Mouse (Mus musculus) layer of hippocampus, adult 2 months (tissue): ENCODE measurements around the gene Fam228a. TPM values are rescaled to one million over a fixed set of nuclear protein-coding genes. Genes with fewer than 3 reads are reported as not detected.
A peak's percentile ranks its signal among the peaks of the same experiment; 100 is the strongest.

Experiments
- DNase-seq, 2 experiments: peaks; one replicate each; pipeline ENCODE4 v3.0.0; 2022; ENCODE audit warnings: low spot score in 2 of 2
- H3K27ac ChIP-seq: fragments of 200-600 bp; 2 replicates; pipeline ENCODE4 v1.8.1; 2022
- H3K4me3 ChIP-seq: fragments of 200-600 bp; 2 replicates; pipeline ENCODE4 v1.8.1; 2022; ENCODE audit warnings: mild to moderate bottlenecking
- CTCF ChIP-seq: fragments of 200-600 bp; conservative IDR thresholded peaks from 2 replicates; pipeline ENCODE4 v1.8.1; 2022; ENCODE audit warnings: antibody characterized with exemption, mild to moderate bottlenecking, moderate library complexity
- total RNA-seq, 2 experiments: library from RNA; stranded (reverse); gene quantifications; 2 replicates each; pipeline ENCODE4 v1.2.3; 2021

The Fam228a gene
- total RNA-seq, 2 experiments from 2014 or later = 2.4 to 4.9 TPM

DNA sequence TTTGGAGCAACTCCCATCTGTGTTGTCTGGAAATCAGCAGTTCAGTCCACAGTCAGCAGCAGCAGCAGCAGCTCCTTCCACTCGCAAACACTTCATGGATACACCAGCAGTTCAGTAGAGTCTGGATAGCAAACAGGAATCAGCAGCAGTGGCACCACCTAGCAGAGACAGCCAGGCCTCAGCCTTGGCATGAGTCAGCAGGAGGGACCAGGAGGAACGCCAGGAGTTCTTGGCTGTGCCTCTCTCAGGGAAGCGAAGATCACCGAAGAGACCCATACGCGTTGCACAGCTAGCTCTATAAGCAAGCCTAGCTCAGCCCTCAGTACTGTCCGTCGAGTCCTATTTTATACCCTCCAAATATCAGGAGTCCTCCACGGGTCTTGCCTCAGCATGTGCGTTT lies 6.3 kb upstream of the Fam228a start:
- H3K27ac ChIP-seq = no peak overlapping the region
- no peak overlapping the region for H3K4me3 ChIP-seq
- DNase-seq = peak in 1 of 2 experiments; percentile 5
- no peak for TF ChIP-seq CTCF

DNA sequence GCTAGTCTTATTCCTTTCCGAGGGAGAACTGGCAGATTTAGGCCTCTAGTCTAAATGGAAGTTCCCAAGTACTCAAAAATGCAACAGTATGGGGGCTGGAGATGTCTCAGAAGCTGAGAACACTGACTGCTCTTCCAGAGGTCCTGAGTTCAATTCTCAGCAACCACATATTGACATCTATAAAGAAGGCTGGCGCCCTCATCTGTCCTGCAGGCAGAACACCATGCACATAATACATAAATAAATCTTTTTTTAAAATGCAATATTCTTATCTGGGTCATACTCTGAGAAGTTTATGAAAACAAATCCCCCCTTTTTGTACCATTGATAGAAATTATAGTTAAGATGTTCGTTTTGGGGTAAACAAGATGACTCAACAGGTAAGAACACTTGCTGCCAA lies 4.0 kb upstream of the Fam228a start:
- peak; percentile 59 for TF ChIP-seq CTCF
- DNase-seq = no peak
- H3K4me3 ChIP-seq = no peak overlapping the region

DNA sequence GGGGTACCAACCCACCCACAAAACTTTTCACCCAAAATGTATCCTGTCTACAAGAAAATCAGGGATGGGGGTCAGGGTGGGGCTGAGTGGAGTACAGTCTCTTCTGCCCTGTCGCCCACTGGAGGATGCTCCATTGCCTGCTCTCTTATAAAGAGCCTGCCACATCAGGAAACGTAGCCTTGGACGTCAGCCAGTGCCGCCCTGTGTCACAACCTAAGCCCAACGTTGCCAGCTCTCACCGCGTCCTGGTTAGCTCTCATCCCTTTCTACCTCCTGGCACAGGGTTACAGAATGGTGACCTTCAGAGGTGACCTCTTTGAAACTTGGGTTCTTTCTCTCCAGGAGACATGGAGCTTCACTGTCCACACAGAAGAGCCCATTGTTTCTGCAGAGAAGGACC lies 2.6 kb upstream of the Fam228a start:
- DNase-seq = no peak
- no peak overlapping the region for H3K4me3 ChIP-seq
- no peak for TF ChIP-seq CTCF
- no peak overlapping the region for H3K27ac ChIP-seq

More for the DNA sequence above, 4.0 kb upstream of the Fam228a start:
- H3K27ac ChIP-seq = no peak overlapping the region

DNA sequence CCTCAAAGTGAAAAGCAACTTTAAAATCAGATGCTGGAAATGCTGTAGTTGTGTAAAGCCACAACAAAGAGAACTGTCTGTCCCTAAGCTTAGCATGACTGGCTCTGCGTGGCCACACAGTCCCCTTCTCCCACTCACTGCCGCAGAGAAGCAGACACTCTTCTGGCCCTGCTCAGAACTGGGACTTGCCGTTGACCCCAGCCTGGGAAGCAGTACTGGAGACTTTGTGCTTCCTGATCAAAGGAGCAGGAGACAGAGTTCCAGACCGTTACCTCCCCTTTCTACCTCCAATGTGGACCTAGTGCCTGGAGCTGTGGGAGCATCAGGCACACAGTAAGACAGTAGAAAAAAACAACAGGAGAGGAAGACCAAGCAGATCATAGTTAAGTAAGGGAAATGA lies 5.9 kb downstream of the Fam228a start:
- no peak for DNase-seq
- no peak for TF ChIP-seq CTCF
- Histone ChIP-seq H3K27ac (no peak overlapping the region), H3K4me3 (no peak overlapping the region)

DNA sequence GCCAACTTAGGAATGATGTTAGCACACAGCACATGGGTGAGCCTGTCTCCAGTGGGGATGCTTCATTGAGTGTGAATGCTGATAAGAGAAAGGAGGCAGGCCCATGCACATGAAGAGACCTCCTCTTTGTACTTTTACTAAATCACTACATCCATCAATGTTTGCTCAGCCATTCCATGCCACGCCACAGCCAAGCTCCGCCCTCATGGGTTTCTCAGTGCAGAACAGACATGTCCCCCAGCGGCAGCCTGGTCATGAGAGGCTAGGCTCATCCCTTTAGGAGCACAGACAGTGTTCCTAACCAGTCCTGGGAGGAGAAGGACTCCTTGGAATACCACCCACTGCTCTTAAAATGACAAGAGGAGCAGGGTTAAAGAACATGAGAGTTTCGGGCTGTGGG lies 6.6 kb downstream of the Fam228a start:
- no peak for TF ChIP-seq CTCF
- Histone ChIP-seq H3K4me3 (no peak overlapping the region), H3K27ac (no peak overlapping the region)
- no peak for DNase-seq

DNA sequence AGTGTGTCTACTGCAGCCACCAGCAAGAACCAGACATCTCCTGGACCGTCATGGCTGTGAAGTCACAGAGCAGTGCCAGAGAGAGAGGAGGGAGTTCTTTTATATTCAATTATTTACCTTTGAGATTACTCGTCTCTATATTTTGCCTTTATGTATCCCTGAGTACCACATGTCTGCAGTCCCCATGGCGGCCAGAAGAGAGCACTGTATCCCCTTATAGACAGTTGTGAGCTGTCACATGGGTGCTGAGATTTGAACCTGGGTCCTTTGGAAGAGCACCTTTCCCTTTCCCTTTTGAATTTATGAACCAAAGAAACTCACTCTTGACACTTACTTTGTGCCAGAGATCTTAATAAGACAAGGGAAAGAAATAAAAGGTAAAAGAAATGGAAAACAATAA lies 9.1 kb downstream of the Fam228a start:
- peak; percentile 41 for TF ChIP-seq CTCF
- no peak for DNase-seq
- Histone ChIP-seq H3K4me3 (no peak overlapping the region), H3K27ac (no peak overlapping the region)

DNA sequence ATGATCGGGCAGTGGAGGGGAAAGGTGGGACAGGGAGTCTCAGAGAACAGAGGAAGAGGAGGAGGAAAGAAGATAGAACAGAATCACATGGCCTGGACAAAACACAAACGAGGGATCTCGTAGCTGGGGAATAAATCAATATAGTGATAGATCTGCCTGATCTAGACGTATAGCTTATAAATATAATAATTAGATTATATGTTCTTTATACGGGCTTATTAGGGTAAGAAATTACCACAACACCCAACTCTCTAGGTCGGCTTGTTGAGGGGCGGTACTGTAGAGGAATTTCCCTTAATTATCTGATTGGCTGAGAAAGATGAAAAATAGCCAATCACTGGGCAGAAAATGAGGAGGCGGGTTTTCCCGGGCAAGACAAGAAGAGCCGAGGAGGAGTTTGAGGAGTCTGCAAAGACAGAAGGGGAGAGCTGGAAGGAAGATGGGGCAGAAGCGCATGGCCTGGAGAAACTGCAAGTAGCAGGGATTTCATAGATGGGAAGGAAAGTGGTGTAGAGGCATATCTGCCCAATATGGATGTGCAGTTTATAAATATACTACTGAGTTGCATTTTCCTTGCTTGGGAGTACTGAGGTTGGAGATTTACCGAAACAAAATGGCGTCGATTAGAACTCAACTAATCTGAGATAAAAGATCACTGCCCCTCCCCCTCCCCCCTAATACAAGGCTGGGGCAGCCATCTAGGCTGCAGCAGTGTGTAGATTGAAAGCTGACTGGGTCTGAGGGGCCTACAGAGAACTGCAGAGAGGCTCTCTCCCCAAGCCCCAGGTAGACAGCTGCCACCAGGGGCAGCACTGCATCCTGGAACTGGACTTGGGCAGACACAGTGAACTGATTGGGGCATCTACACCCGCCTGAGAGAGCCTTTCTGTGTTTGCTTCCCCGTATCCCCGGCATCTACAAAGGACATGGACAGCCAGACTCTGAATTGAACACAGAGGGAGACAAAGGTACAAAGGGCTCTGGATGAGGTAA lies 18.2 kb downstream of the Fam228a start:
- DNase-seq = no peak
- Histone ChIP-seq H3K27ac (no peak overlapping the region), H3K4me3 (no peak overlapping the region)
- peak; percentile 43 for TF ChIP-seq CTCF

DNA sequence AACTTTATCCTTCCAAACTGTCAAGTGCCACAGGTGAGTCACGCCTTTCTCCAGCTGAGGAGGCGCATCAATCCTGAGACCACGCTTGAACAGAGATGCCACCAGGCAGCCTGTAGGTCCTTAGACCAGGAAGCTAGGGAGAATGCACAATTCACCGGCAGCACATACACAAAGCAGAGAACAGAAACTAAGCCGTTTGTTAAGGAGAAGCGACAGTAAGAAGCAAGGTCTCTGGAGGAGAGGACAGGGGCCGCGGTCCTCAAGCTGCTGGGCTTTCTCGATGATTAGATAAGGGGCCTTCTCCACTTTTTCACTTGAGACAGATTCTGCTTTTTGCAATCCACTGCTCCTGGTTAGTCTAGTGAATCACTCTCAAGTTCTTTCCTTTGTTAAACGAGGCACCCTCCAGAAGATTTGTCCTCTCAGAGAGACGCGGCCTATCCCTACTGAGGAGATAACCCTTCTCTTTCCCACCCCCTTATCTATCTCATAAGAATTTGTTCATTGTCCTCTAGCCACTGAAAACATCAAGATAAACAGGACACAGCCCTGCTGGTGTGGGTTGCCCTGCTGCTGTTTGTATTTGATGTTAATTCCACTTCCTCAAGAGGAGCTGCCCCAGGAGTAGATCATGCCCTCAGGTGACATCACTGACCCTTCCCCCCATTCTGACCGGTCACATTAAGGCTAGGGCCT lies 19.0 kb downstream of the Fam228a start:
- no peak overlapping the region for H3K27ac ChIP-seq
- no peak for TF ChIP-seq CTCF
- no peak overlapping the region for H3K4me3 ChIP-seq
- no peak for DNase-seq

DNA sequence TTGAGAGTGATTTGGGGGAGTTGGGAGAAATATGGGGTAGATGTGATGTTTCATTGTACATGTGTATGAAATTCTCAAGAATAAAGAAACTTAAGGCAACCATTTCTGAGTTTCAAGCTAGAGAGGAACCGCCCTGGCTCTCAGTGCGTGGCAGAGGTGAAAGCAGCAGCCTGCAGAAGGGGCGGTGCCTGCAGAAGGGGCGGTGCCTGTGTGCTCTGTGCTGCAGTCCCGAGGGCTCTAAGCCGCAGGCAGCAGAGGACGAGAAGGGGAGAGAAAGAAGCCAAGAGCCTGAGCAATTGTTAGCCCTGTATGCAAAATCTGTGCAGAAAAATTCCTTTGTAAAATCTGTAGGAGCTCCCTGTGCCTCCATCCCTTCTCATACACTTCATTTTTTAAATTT lies 20.8 kb downstream of the Fam228a start:
- H3K4me3 ChIP-seq = no peak overlapping the region
- no peak overlapping the region for H3K27ac ChIP-seq
- TF ChIP-seq CTCF = no peak
- DNase-seq = no peak

DNA sequence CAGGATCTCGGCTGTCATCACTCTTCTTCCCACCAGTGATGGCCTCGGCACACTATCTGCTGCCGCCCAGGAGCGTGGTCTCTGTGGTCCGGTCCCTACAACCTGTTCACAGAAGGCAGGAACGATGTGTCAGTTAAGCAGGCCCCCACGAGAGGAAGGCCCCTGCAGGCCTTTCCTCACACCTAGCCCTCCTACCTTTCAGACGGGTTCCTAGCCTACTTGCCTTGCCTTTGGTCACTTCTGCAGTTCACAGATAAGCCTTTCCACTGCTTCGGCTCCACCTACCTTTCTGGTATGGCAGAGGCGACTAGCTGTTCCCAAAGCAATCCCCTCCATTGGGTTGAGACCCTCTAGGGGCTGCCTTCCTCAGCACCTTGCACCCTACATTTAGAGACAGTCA lies 22.6 kb downstream of the Fam228a start:
- no peak for DNase-seq
- Histone ChIP-seq H3K27ac (no peak overlapping the region), H3K4me3 (no peak overlapping the region)
- no peak for TF ChIP-seq CTCF

DNA sequence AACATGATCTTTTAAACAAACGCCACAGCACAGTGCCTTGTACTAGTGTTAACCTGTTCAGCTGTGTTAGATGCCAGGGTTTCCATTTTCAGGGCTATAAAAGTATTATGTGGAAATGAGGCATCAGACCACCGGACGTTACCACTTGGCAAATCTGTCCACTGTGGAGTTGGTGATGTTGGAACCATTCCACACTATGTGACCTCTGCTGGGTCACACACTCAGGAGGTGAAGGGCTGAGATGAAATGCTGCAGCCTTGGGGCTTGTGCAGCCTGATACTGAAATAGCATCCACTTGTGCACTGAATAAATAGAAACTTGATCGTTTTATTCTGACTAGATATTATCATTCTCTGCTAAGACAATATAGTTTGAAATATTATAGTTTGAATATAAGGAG lies 24.9 kb downstream of the Fam228a start:
- Histone ChIP-seq H3K27ac (no peak overlapping the region), H3K4me3 (no peak overlapping the region)
- DNase-seq = no peak
- TF ChIP-seq CTCF = no peak

DNA sequence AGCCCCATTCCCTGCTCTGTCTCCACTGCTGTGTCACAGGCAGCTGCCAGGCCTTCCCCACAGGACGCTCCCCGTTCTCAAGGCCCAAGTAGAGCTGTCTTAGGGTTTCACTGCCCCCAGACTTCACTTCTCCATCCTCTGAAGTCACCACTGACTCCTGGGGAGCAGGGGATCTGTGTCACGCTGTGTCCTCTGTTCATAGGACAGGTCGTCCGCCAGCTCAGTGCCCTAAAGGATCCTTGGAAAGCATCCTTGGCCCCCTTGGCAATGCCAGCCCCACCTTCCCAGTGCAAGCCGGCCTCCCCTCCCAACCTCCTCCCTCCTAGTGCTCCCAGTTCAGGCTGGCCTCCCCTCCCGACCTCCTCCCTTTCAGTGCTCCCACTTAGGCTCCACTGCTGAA lies 28.3 kb downstream of the Fam228a start:
- Histone ChIP-seq H3K27ac (no peak overlapping the region), H3K4me3 (no peak overlapping the region)
- TF ChIP-seq CTCF = no peak
- no peak for DNase-seq

DNA sequence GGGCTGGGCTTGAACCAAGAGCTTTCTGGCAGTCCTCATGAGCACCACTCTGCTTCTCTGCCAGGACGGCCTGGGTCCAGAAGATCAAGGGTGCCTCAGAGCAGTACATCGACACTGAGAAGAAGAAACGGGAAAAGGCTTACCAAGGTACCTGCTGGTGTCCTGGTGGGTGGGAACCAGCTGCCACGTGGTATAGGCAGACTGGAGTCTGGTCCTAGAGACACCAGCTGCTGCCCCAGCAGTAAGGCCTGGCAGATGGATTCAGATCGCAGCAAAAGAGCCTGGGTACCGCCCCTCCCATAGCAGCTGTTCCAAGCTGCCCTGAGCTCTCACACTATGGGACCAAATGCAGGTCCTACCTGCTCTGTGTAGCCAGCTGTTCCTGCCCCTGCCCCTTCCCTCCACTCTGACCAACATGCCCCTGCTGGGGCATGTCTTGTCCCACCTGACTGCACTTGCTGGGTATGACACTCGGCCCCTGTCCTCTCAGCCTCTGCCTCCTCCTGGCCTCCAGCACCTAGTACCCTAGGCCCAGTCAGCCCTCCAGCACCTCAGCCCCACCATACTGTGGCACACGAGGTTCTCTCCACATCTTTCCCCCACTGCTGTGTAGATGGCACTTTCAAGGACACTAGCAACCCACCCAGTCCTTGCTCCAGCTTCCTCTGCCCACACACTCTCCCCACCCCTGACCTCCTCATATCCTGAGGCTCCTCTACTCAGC lies 29.2 kb downstream of the Fam228a start:
- no peak overlapping the region for H3K27ac ChIP-seq
- TF ChIP-seq CTCF = no peak
- H3K4me3 ChIP-seq = no peak overlapping the region
- DNase-seq = no peak
